Mouse (Mus musculus): Measurements from ENCODE around the gene Vwa7. TPM values are rescaled to one million over a fixed set of nuclear protein-coding genes. Genes with fewer than 3 reads are reported as not detected.

Gene Vwa7
- polyA plus RNA-seq (2015; fragmentation: Nextera tagmentation; extraction: Ambion mirVana) = 0.40 and 0.49 TPM in 2 replicates

DNA sequence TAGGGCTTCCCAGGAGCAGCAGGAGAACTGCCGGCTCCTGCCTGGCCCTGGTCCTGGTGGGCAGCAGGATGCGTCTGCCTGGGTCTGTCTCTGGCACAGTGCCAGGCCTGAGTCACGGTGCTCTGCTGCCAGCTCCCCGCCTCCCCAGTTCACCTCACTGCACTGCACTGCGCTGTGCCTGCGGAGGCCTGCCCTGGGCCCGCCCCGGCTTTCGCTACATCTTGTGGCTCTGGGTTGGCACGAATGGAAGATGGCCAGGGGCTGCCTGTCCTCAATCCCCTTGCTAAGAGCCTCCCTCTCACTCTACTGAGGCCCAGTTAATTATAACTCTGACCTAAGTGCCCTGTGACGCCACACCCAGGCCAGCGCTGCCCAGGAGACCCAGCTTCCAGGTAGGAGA is at the start of gene Vwa7:
Gene Vwa7 (plus strand): TSS at position 204 of the 400 bp plus-strand sequence.

DNA sequence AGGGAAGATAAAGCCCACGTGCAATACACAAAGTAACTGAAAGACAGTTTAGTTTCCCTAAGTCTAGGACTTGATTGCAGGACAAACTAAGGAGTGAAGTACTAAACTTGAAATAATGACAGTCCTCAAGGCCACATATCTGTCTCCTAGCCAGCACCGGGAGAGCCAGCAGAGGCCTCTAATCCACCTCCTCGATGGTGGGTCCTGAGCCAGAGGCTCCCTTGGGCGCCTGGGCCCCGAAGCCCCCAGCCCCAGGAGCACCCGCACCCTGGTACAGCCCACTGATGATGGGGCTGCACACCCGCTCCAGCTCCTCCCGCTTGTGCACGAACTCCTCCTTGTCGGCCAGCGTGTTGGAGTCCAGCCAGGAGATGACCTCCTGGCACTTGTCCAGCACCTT is 46.6 kb upstream of the Vwa7 start, which contains the start of gene Gm20481:
Gene Gm20481 (plus strand): TSS at position 91 of the 400 bp plus-strand sequence.

GRCm38 (mm10) chr17:34972069-34972749 is 44.2 kb upstream of the Vwa7 start, which contains the start of the genes Hspa1a and Hspa1l:
TSS of gene Hspa1a (minus strand) at chr17:34972156.
TSS of gene Hspa1l (plus strand) at chr17:34972703.

GRCm38 (mm10) chr17:34981690-34982180 is 34.6 kb upstream of the Vwa7 start, which contains the start of gene Lsm2:
TSS of gene Lsm2 (plus strand) at chr17:34981862.

GRCm38 (mm10) chr17:35000717-35001451 is 15.5 kb upstream of the Vwa7 start, which contains the start of gene Vars:
TSS of gene Vars (plus strand) at chr17:35000987.

GRCm38 (mm10) chr17:35027277-35028068 is 11.1 kb downstream of the Vwa7 start, which contains the start of gene Sapcd1:
TSS of gene Sapcd1 (minus strand) at chr17:35028016.

DNA sequence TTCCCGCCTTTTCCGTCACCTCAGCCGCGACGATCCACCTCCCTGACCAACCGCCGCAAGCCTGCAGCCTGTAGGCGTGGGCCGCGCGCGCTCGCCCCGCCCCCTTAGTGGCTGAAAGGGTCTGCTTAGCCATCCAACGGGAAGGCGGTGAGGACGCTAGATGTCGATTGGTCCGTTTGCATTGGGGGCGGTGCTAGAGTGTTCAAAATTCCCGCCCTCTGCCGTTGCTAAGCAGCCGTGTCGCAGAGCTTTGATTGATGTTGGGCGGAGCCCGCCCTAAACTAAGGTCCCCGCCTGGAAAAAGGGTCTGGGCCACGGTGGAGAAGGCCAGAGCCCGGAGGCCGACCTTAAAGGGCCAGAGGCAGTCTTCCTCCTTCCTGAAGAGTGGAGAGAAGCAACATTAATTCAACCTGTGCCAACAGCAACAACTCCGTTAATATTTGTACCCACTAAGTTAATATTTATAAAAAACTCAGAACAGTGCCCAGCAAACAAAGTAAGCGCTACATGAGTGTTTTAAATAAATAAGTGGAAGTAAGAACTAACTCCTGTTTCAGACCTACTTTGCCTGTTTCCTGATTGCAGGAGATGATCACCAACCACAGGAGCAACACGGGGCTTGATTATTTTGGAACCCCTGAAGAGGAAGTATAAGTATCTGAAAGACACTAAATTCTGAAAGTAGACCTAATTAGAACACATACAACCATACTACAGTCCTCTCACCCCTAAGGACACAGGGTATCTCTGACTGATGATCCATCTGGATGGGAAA is 30.5 kb downstream of the Vwa7 start, which contains the start of gene Msh5:
Gene Msh5 (minus strand): TSS at position 65 of the 775 bp plus-strand sequence.

DNA sequence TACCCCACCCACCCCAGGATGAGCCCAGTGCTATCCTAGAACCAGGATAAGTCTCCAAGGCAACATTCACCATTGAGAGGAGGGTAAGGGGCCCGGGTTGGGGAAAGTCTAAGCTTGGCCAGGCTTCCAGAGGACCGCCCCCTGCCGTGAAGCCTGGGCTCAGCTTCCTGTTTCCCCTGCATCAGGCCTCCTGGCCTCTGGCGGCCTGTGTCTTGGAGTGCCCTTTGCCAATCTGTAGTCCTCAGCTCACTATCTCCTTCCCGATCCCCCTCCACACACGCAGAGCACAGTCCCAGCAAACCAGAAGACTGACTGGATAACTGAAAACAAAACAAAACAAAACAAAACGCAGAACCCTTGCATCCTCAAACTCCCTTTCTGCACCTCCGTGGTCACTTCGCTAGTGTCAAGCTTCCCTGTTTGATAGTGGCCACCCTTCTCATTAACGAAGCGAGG is 33.2 kb downstream of the Vwa7 start, which contains the start of gene Clic1:
Gene Clic1 (plus strand): TSS at position 406 of the 456 bp plus-strand sequence.

DNA sequence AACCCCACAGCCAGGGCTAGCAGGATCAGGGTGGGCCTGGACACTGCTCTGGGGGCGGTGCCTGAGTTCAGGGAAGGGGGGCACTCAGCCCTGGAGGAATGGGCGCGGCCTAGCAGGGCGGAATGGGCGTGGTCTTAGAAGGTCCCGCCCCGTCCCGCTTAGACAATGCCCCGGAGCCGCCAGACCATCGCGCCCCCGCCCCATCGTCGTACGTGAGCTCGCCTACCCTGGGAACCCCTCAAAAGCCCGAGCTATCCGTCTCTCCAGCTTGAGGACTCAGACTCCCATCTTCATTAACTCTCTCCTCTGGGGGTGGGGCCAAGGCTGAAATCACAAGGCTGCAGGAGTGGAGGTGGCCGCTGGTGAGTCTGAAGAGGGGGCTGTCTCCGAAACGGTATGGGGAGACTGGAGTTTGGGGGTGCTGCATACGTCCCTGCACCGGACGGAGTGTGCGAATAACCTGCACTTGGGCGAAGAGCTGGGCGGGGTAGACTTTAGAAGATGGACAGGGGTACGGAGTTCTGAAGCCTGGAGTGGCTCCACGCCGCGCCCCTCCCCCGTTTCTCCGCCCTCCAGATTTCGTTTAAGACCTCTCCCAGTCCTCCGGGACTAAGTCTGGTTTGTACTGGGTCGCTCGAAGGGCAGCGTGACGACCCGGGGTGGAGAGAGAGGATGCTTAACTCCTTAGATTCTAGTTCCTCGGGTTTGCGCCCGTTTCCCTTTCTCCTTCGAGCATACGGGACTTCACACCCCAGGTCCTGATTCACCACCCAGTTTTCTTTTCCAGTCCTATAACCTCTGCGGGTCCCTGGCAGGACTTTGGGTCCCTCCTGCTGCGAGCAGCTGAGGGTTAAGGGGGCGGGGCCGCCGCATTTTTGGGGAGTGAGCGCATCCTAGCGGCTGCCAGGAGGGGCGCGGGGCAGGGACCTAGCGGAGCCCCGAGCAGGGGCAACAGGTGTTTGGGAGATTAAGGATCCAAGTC is 42.8 kb downstream of the Vwa7 start, which contains the start of gene Ddah2:
Gene Ddah2 (plus strand): TSS at position 125 of the 982 bp plus-strand sequence.

DNA sequence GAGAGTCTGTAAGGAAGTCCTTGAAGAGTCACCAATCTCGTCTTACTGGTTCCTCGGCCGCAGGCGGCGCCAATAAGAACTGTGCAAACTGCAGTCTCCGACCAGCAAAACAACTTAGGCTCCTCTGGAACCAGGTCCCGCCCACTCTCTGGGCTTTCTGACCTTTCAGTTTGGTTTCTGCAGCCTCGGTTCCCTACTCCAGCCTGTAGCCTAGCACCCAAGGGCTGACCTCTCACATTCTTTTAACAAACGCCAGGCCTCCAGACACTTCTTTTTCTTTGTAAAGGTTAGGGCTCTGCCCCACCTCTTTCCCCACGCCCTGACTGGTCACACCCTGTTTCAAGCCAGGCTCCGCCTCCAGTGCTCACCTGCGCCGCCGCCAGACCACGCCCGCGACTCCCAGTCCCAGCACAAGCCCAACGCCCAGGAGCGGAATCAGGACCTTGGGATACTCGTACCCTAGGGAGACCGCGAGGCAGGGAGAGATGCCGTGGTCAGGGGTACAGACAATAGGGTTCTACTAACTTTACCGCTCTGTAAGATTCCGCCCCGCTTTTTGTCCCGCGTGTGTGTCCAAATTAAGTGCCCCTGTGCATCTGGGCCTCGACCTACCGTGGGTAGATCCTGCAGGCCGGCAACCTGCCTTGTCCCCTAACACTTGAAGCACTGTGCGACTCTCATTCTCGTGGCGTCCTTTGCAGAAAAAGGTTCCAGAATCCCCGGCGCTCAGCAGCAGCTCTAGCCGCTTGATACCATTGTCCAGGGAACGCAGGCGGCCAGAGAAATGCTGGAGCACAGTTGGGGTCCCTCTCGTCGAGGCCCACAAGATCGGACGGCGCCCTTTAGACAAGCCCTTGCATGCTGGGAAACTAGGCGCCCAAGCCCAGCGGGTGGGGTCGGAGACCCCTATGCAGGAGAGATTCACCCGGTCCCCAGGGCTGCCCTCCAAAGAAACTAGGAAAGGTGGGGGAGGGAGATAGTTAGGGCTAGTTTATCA is 48.9 kb downstream of the Vwa7 start, which contains the start of gene Ly6g6c:
Gene Ly6g6c (plus strand): TSS at position 438 of the 997 bp plus-strand sequence.

DNA sequence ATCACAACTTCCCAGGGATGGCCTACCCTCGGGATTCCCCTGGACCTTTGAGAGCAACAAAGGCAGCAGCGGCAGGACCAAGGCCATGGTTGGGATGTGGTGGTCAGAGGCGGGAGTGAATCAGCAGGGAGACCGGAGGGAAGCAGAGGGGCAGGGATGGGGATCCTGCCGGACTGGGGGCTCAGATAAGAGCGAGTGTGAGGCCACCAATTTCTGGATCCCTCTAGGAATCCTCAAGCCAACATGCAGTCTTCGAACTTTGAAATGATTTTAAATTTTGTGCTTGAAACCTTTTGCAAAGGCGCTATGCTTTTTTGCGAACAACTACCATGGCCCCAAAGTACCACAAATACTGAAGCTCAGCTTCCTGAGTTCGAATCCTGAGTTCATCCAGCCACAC is 49.7 kb downstream of the Vwa7 start, which contains the start of gene Mpig6b:
Gene Mpig6b (minus strand): TSS at position 101 of the 400 bp plus-strand sequence.

Other genes starting within 250 kb of the Vwa7 start
- gene Cyp21a1, start 212.0 kb upstream of the Vwa7 start, polyA plus RNA-seq (2015; fragmentation: Nextera tagmentation; extraction: Ambion mirVana) = not detected in 2 replicates
- 33.1 and 34.3 TPM in 2 replicates for gene Stk19, start 179.6 kb upstream of the Vwa7 start, polyA plus RNA-seq (2015; fragmentation: Nextera tagmentation; extraction: Ambion mirVana)
- gene Dxo, start 179.6 kb upstream of the Vwa7 start, polyA plus RNA-seq (2015; fragmentation: Nextera tagmentation; extraction: Ambion mirVana) = 32.9 and 33.7 TPM in 2 replicates
- gene Skiv2l, start 166.4 kb upstream of the Vwa7 start, polyA plus RNA-seq (2015; fragmentation: Nextera tagmentation; extraction: Ambion mirVana) = 22.8 and 27.9 TPM in 2 replicates
- gene Nelfe, start 166.2 kb upstream of the Vwa7 start, polyA plus RNA-seq (2015; fragmentation: Nextera tagmentation; extraction: Ambion mirVana) = 49.8 and 51.5 TPM in 2 replicates
- gene Cfb, start 154.1 kb upstream of the Vwa7 start, polyA plus RNA-seq (2015; fragmentation: Nextera tagmentation; extraction: Ambion mirVana) = 5.7 and 8.3 TPM in 2 replicates
- 0.99 and 1.2 TPM in 2 replicates for gene Zbtb12, start 137.1 kb upstream of the Vwa7 start, polyA plus RNA-seq (2015; fragmentation: Nextera tagmentation; extraction: Ambion mirVana)
- gene Gm20547, start 134.5 kb upstream of the Vwa7 start, polyA plus RNA-seq (2015; fragmentation: Nextera tagmentation; extraction: Ambion mirVana) = not detected in 2 replicates
- gene C2, start 118.3 kb upstream of the Vwa7 start, polyA plus RNA-seq (2015; fragmentation: Nextera tagmentation; extraction: Ambion mirVana) = 7.5 and 11.8 TPM in 2 replicates
- gene Ehmt2, start 118.1 kb upstream of the Vwa7 start, polyA plus RNA-seq (2015; fragmentation: Nextera tagmentation; extraction: Ambion mirVana) = 26.6 and 32.9 TPM in 2 replicates
- gene Slc44a4, start 102.1 kb upstream of the Vwa7 start, polyA plus RNA-seq (2015; fragmentation: Nextera tagmentation; extraction: Ambion mirVana) = 0.08 and 0.25 TPM in 2 replicates
- 15.6 and 21.0 TPM in 2 replicates for gene Neu1, start 85.3 kb upstream of the Vwa7 start, polyA plus RNA-seq (2015; fragmentation: Nextera tagmentation; extraction: Ambion mirVana)
- gene Hspa1b, start 57.3 kb upstream of the Vwa7 start, polyA plus RNA-seq (2015; fragmentation: Nextera tagmentation; extraction: Ambion mirVana) = 0.13 and 0.32 TPM in 2 replicates
- not detected in 2 replicates for gene Gm20481, start 46.7 kb upstream of the Vwa7 start, polyA plus RNA-seq (2015; fragmentation: Nextera tagmentation; extraction: Ambion mirVana)
- gene Hspa1a, start 44.4 kb upstream of the Vwa7 start, polyA plus RNA-seq (2015; fragmentation: Nextera tagmentation; extraction: Ambion mirVana) = 1.7 and 1.8 TPM in 2 replicates
- 0.23 and 0.30 TPM in 2 replicates for gene Hspa1l, start 43.9 kb upstream of the Vwa7 start, polyA plus RNA-seq (2015; fragmentation: Nextera tagmentation; extraction: Ambion mirVana)
- gene Lsm2, start 34.7 kb upstream of the Vwa7 start, polyA plus RNA-seq (2015; fragmentation: Nextera tagmentation; extraction: Ambion mirVana) = 138 and 160 TPM in 2 replicates
- gene Vars, start 15.6 kb upstream of the Vwa7 start, polyA plus RNA-seq (2015; fragmentation: Nextera tagmentation; extraction: Ambion mirVana) = 104 and 108 TPM in 2 replicates
- 19.7 and 23.0 TPM in 2 replicates for gene Sapcd1, start 11.4 kb downstream of the Vwa7 start, polyA plus RNA-seq (2015; fragmentation: Nextera tagmentation; extraction: Ambion mirVana)
- 6.9 and 8.1 TPM in 2 replicates for gene Msh5, start 30.2 kb downstream of the Vwa7 start, polyA plus RNA-seq (2015; fragmentation: Nextera tagmentation; extraction: Ambion mirVana)
- gene Clic1, start 33.4 kb downstream of the Vwa7 start, polyA plus RNA-seq (2015; fragmentation: Nextera tagmentation; extraction: Ambion mirVana) = 245 and 258 TPM in 2 replicates
- 52.0 and 69.5 TPM in 2 replicates for gene Ddah2, start 42.5 kb downstream of the Vwa7 start, polyA plus RNA-seq (2015; fragmentation: Nextera tagmentation; extraction: Ambion mirVana)
- gene Ly6g6c, start 48.8 kb downstream of the Vwa7 start, polyA plus RNA-seq (2015; fragmentation: Nextera tagmentation; extraction: Ambion mirVana) = 0.17 TPM in 1 of 2 replicates, not detected in the other
- 2.5 and 3.1 TPM in 2 replicates for gene Mpig6b, start 49.6 kb downstream of the Vwa7 start, polyA plus RNA-seq (2015; fragmentation: Nextera tagmentation; extraction: Ambion mirVana)
- gene Ly6g6e, start 60.3 kb downstream of the Vwa7 start, polyA plus RNA-seq (2015; fragmentation: Nextera tagmentation; extraction: Ambion mirVana) = 0.23 and 0.47 TPM in 2 replicates
- gene Ly6g6d, start 61.5 kb downstream of the Vwa7 start, polyA plus RNA-seq (2015; fragmentation: Nextera tagmentation; extraction: Ambion mirVana) = 1.2 and 2.1 TPM in 2 replicates
- 1.4 and 2.2 TPM in 2 replicates for gene Ly6g6f, start 69.0 kb downstream of the Vwa7 start, polyA plus RNA-seq (2015; fragmentation: Nextera tagmentation; extraction: Ambion mirVana)
- gene Abhd16a, start 72.7 kb downstream of the Vwa7 start, polyA plus RNA-seq (2015; fragmentation: Nextera tagmentation; extraction: Ambion mirVana) = 101 and 108 TPM in 2 replicates
- not detected in 2 replicates for gene Ly6g5c, start 91.7 kb downstream of the Vwa7 start, polyA plus RNA-seq (2015; fragmentation: Nextera tagmentation; extraction: Ambion mirVana)
- 0.81 and 1.3 TPM in 2 replicates for gene Ly6g5b, start 98.8 kb downstream of the Vwa7 start, polyA plus RNA-seq (2015; fragmentation: Nextera tagmentation; extraction: Ambion mirVana)
- 19.0 and 20.3 TPM in 2 replicates for gene Gpank1, start 104.9 kb downstream of the Vwa7 start, polyA plus RNA-seq (2015; fragmentation: Nextera tagmentation; extraction: Ambion mirVana)
- 191 and 199 TPM in 2 replicates for gene Csnk2b, start 105.5 kb downstream of the Vwa7 start, polyA plus RNA-seq (2015; fragmentation: Nextera tagmentation; extraction: Ambion mirVana)
- gene D17H6S53E, start 109.8 kb downstream of the Vwa7 start, polyA plus RNA-seq (2015; fragmentation: Nextera tagmentation; extraction: Ambion mirVana) = 6.7 and 8.1 TPM in 2 replicates
- gene Apom, start 115.5 kb downstream of the Vwa7 start, polyA plus RNA-seq (2015; fragmentation: Nextera tagmentation; extraction: Ambion mirVana) = 0.17 and 0.64 TPM in 2 replicates
- 31.2 and 32.4 TPM in 2 replicates for gene Bag6, start 118.6 kb downstream of the Vwa7 start, polyA plus RNA-seq (2015; fragmentation: Nextera tagmentation; extraction: Ambion mirVana)
- gene Prrc2a, start 148.3 kb downstream of the Vwa7 start, polyA plus RNA-seq (2015; fragmentation: Nextera tagmentation; extraction: Ambion mirVana) = 85.1 and 90.0 TPM in 2 replicates
- gene Aif1, start 159.5 kb downstream of the Vwa7 start, polyA plus RNA-seq (2015; fragmentation: Nextera tagmentation; extraction: Ambion mirVana) = 36.5 and 52.2 TPM in 2 replicates
- gene Lst1, start 171.9 kb downstream of the Vwa7 start, polyA plus RNA-seq (2015; fragmentation: Nextera tagmentation; extraction: Ambion mirVana) = 93.5 and 134 TPM in 2 replicates
- gene Ltb, start 177.9 kb downstream of the Vwa7 start, polyA plus RNA-seq (2015; fragmentation: Nextera tagmentation; extraction: Ambion mirVana) = 24.4 and 36.4 TPM in 2 replicates
- gene Tnf, start 185.4 kb downstream of the Vwa7 start, polyA plus RNA-seq (2015; fragmentation: Nextera tagmentation; extraction: Ambion mirVana) = 1.7 and 2.2 TPM in 2 replicates
- 0.17 and 0.79 TPM in 2 replicates for gene Lta, start 188.8 kb downstream of the Vwa7 start, polyA plus RNA-seq (2015; fragmentation: Nextera tagmentation; extraction: Ambion mirVana)
- 0.82 and 2.5 TPM in 2 replicates for gene Gm16181, start 204.3 kb downstream of the Vwa7 start, polyA plus RNA-seq (2015; fragmentation: Nextera tagmentation; extraction: Ambion mirVana)
- 2.3 and 2.4 TPM in 2 replicates for gene Atp6v1g2, start 217.1 kb downstream of the Vwa7 start, polyA plus RNA-seq (2015; fragmentation: Nextera tagmentation; extraction: Ambion mirVana)
- gene Nfkbil1, start 219.2 kb downstream of the Vwa7 start, polyA plus RNA-seq (2015; fragmentation: Nextera tagmentation; extraction: Ambion mirVana) = 7.3 and 8.5 TPM in 2 replicates
- gene Ddx39b, start 225.2 kb downstream of the Vwa7 start, polyA plus RNA-seq (2015; fragmentation: Nextera tagmentation; extraction: Ambion mirVana) = 195 TPM in 2 replicates
- gene H2-D1, start 246.2 kb downstream of the Vwa7 start, polyA plus RNA-seq (2015; fragmentation: Nextera tagmentation; extraction: Ambion mirVana) = 356 and 410 TPM in 2 replicates

All from spleen, postnatal 0 days (tissue).